Mouse (Mus musculus) spleen, adult 2 months (tissue): ENCODE data around the gene Adgrv1.

Experiments used
- CTCF ChIP-seq: fragments of 200-500 bp; IDR thresholded peaks from 2 replicates; pipeline ENCODE4 v1.5.1; 2011; ENCODE audit warnings: mild to moderate bottlenecking, inconsistent platforms; ENCODE audit not compliant: insufficient read depth, insufficient read length, insufficient replicate concordance; ENCODE audit errors: extremely low read depth
- POLR2A ChIP-seq: fragments of 200-500 bp; IDR thresholded peaks from 2 replicates; pipeline ENCODE4 v1.6.1; 2011; ENCODE audit warnings: low read depth, low read length, inconsistent platforms

DNA sequence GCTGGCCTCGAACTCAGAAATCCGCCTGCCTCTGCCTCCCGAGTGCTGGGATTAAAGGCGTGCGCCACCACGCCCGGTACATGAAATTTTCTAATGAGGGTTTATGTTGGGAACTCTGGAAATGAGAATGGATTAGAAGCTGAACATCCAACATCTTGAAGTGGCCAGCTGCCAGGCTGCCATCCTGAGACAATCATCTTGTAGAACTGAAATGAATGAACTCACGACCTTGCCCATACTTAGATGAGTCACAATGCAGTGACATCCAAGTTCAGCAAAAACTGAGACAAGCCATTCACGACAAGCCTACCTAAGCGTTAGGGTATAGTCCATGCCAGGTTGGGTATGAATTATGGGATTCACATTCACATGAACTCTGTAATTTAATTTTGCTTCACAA is 393.1 kb downstream of the Adgrv1 start:
- no peak for TF ChIP-seq POLR2A
- no peak for TF ChIP-seq CTCF
